Mouse (Mus musculus): ENCODE measurements around the gene Dnajc9. TPM values are rescaled to one million over a fixed set of nuclear protein-coding genes. Genes with fewer than 3 reads are reported as not detected.

Dnajc9 gene
- polyA plus RNA-seq, 1 experiment from 2014 or later: 119 TPM

DNA sequence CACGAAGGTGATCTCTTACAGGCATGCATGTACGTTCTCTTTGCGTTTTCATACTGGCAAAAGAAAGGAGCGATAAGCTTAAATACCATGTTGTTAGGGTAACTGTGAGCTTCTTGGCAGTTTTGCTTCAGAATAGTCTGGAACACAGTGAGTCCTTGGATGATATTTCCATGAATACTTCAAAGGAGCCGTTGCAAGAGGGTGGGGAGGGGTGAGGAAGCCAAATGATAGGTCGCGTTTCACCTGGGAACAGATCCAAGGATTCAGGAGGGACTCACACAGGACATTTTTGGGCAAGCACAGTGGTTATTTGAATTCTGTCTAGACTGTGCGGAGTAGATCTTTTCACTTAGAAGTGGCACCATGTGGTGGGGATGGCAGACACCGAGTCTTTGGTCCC is 8.5 kb upstream of the Dnajc9 start:
- H3K27ac ChIP-seq (ENCODE audit: low read length): no peak overlapping the region
- no peak for ATAC-seq
- no peak overlapping the region for H3K4me2 ChIP-seq (ENCODE audit: low read depth, low read length)
- no peak overlapping the region for H3K9ac ChIP-seq (ENCODE audit: low read depth, low read length)
- 85% methylated on average over 9 of the region's 9 CpGs for WGBS
- H3K4me1 ChIP-seq (ENCODE audit: control insufficient read depth, insufficient read depth, low read length): peaks cover 5% of the 10 kb centered on the region; the same call in 1 of the 2 replicates
- H3K9me3 ChIP-seq (ENCODE audit: control insufficient read depth, low read length): no peaks in the 10 kb centered on the region
- H3K27me3 ChIP-seq (replicated peaks; ENCODE audit: control insufficient read depth, insufficient read depth, low read length): no peaks in the 10 kb centered on the region
- H3K4me3 ChIP-seq (ENCODE audit: low read length): no peak overlapping the region
- H3K36me3 ChIP-seq (ENCODE audit: control insufficient read depth, insufficient read depth, low read length): no peaks in the 10 kb centered on the region

DNA sequence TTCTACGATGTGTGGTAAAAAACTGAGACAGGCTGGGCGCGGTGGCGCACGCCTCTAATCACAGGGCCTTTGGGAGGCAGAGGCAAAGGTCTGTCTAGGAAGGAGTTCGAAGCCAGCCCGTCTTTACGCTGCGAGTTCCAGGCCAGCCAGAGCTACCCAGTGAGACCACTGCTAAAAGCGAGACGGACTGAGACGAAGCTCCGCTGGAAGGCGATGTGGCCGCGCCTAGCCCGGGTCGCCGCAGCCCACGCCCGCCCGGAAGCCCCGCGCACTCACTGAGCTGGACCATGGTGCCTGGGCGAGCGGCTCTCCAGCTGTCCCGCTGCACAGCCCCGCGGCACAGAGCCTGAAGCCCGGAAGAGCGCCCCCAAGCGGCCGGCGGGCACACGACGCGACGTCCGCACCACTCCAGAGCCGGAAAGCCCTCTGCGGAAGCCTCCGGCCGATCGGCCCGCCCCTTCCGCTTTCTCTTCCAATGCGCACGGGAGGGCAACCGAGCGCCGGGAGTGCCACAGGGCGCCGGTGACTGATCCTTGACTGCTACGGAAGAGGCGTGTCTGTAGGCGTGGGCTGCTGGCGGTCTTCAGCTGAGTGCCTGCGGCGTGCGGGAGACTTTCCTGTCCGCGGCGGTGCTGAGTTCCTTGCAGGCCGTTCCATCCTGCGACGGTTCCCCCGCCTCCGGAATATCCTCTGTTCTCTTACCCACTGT is 4.6 kb upstream of the Dnajc9 start, which contains the start of gene Mrps16:
Gene Mrps16 (minus strand): TSS at position 430 of the 709 bp plus-strand sequence.
- H3K27me3 ChIP-seq (replicated peaks; ENCODE audit: control insufficient read depth, insufficient read depth, low read length): no peaks in the 10 kb centered on the region
- H3K4me2 ChIP-seq (ENCODE audit: low read depth, low read length): peak within 1 kb of the TSS; percentile 69
- no peaks in the 10 kb centered on the region for H3K36me3 ChIP-seq (ENCODE audit: control insufficient read depth, insufficient read depth, low read length)
- under 1% methylated on average over 68 of the region's 68 CpGs for WGBS
- peak within 1 kb of the TSS; percentile 81 for H3K4me3 ChIP-seq (ENCODE audit: low read length)
- H3K27ac ChIP-seq (ENCODE audit: low read length): peak within 1 kb of the TSS; percentile 87
- H3K9me3 ChIP-seq (ENCODE audit: control insufficient read depth, low read length): no peaks in the 10 kb centered on the region
- ATAC-seq: peak; percentile 95
- H3K4me1 ChIP-seq (ENCODE audit: control insufficient read depth, insufficient read depth, low read length): peaks cover 11% of the 10 kb centered on the region
- peak within 1 kb of the TSS; percentile 94 for H3K9ac ChIP-seq (ENCODE audit: low read depth, low read length)

DNA sequence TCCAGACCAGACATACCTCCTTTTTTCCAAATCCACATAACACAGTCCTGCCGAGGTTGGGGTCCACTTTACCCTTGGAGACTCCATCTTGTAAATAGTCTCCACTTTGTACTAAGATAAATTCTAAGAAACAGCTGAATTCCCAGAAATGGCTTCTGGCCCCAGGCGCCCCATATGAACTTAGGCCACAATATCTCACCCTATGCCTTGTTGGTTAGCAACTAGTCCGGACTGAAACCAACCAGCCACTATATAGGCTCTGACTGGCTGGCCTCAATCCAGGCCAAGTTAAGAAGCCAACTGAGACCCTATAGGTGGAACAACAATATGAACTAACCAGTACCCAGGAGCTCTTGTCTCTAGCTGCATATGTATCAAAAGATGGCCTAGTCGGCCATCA is 3.6 kb upstream of the Dnajc9 start:
- 85% methylated on average over 3 of the region's 4 CpGs for WGBS
- Histone ChIP-seq H3K4me1 (ENCODE audit: control insufficient read depth, insufficient read depth, low read length) (peaks cover 17% of the 10 kb centered on the region), H3K27ac (ENCODE audit: low read length) (no peak overlapping the region), H3K9ac (ENCODE audit: low read depth, low read length) (no peak overlapping the region), H3K27me3 (replicated peaks; ENCODE audit: control insufficient read depth, insufficient read depth, low read length) (no peaks in the 10 kb centered on the region), H3K4me3 (ENCODE audit: low read length) (no peak overlapping the region), H3K9me3 (ENCODE audit: control insufficient read depth, low read length) (no peaks in the 10 kb centered on the region), H3K36me3 (ENCODE audit: control insufficient read depth, insufficient read depth, low read length) (no peaks in the 10 kb centered on the region), H3K4me2 (ENCODE audit: low read depth, low read length) (peak overlapping the region; percentile 63; the same call in 1 of the 2 replicates)
- no peak for ATAC-seq

DNA sequence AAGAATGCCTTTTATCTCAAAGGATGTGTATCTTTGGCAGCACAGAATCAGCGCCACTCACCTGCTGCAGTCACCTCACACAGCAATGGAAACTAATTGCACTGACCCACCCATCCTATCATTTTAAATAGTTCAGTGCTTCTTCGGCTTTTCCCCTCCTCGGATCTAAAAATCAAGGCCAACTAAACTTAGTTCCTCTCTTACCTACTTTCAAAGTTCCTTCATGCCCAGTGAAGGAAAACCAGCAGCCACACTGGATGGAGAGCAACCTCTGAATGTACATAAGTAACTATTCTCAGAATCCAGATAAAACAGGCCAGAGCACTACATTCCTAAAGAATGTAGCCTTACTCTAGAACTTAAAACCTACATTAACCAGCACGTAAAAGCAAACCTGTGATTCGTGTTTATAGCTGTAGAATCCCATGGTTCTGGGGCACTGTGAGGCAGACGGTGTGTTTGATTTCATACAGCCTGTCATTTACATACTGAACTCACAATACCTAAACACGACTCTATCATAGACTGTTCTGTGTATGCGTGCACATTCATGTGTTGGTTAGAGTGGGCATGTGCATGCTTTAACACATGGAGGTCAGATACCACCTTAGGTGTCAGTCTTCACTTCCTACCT is 853 bp upstream of the Dnajc9 start:
- Histone ChIP-seq H3K4me2 (ENCODE audit: low read depth, low read length) (peak overlapping the region; percentile 60), H3K9ac (ENCODE audit: low read depth, low read length) (no peak overlapping the region), H3K27ac (ENCODE audit: low read length) (peak overlapping the region; percentile 81), H3K36me3 (ENCODE audit: control insufficient read depth, insufficient read depth, low read length) (no peaks in the 10 kb centered on the region), H3K4me1 (ENCODE audit: control insufficient read depth, insufficient read depth, low read length) (peaks cover 25% of the 10 kb centered on the region), H3K9me3 (ENCODE audit: control insufficient read depth, low read length) (no peaks in the 10 kb centered on the region), H3K4me3 (ENCODE audit: low read length) (peak overlapping the region; percentile 62), H3K27me3 (replicated peaks; ENCODE audit: control insufficient read depth, insufficient read depth, low read length) (no peaks in the 10 kb centered on the region)
- WGBS: 82% methylated on average over 8 of the region's 8 CpGs
- ATAC-seq: no peak

DNA sequence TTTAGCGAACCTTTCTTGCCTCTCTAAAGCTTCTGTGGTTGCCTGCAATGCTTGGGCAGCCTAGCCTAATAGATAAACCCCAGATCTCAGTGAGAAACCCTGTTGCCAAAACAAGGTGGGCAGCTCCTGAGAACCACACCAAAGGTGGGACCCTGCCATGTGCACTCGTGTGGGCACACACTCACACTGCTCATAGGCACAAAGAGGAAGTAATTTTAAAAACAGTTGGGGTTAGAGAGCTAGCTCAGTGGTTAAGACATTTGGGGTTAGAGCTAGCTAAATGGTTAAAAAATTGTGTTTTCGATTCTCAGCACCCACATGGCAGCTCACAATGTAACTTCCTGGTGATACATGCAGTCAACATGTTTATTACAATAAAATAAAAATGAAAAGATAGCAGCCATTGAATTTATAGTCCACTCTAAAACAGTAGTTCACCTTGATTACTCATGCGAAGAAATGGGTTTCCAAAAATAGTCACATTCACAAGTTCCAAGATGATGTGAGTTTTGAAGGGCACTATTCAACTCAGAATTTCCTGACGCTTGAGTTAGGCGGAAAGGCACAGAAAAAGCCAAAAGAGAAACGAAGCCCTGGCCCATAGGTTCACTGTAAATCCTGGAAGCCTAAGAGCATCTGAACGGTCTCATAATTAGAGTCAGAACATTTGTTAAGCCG is 8.8 kb downstream of the Dnajc9 start:
- Histone ChIP-seq H3K27me3 (replicated peaks; ENCODE audit: control insufficient read depth, insufficient read depth, low read length) (no peaks in the 10 kb centered on the region), H3K4me3 (ENCODE audit: low read length) (no peak overlapping the region), H3K9me3 (ENCODE audit: control insufficient read depth, low read length) (no peaks in the 10 kb centered on the region), H3K27ac (ENCODE audit: low read length) (no peak overlapping the region), H3K9ac (ENCODE audit: low read depth, low read length) (no peak overlapping the region), H3K4me1 (ENCODE audit: control insufficient read depth, insufficient read depth, low read length) (0 out of 2 replicates have a peak, but pooled peaks cover 5% of the 10 kb centered on the region), H3K4me2 (ENCODE audit: low read depth, low read length) (no peak overlapping the region), H3K36me3 (ENCODE audit: control insufficient read depth, insufficient read depth, low read length) (0 out of 2 replicates have a peak, but pooled peaks cover 4% of the 10 kb centered on the region)
- no peak for ATAC-seq
- WGBS: 90% methylated on average over 9 of the region's 9 CpGs

DNA sequence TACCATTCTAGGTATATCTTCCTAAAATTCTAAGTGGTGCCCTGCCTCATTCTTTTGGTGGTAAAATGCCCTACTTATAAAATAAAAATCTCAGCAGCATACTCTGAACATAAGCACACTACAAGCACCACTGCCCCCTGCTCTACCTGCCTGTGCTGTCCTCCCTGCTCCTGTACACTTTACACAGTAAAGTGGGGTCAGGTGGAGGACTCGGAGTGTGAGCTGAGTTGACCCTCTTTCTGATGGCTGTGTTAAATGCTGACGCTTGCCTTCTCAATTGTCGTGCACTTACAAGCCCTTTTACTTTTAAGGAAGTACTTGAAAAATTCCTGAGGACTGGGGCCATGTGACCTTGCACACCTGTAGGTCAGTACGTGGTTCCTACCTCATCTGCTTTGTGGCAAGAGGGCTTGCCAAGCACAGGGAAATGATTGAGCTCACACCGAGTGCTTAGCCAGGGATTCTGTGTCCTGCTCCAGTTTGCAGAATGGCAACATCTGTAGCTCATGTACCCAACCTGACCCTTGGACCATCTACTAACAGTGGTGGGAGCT is 9.5 kb downstream of the Dnajc9 start:
- 74% methylated on average over 5 of the region's 5 CpGs for WGBS
- no peak overlapping the region for H3K9ac ChIP-seq (ENCODE audit: low read depth, low read length)
- no peak overlapping the region for H3K27ac ChIP-seq (ENCODE audit: low read length)
- no peaks in the 10 kb centered on the region for H3K9me3 ChIP-seq (ENCODE audit: control insufficient read depth, low read length)
- H3K27me3 ChIP-seq (replicated peaks; ENCODE audit: control insufficient read depth, insufficient read depth, low read length): no peaks in the 10 kb centered on the region
- H3K36me3 ChIP-seq (ENCODE audit: control insufficient read depth, insufficient read depth, low read length): 0 out of 2 replicates have a peak, but pooled peaks cover 4% of the 10 kb centered on the region
- no peak overlapping the region for H3K4me2 ChIP-seq (ENCODE audit: low read depth, low read length)
- ATAC-seq: peak; percentile 41; the same call in 1 of the 2 replicates
- no peak overlapping the region for H3K4me3 ChIP-seq (ENCODE audit: low read length)
- 0 out of 2 replicates have a peak, but pooled peaks cover 5% of the 10 kb centered on the region for H3K4me1 ChIP-seq (ENCODE audit: control insufficient read depth, insufficient read depth, low read length)

DNA sequence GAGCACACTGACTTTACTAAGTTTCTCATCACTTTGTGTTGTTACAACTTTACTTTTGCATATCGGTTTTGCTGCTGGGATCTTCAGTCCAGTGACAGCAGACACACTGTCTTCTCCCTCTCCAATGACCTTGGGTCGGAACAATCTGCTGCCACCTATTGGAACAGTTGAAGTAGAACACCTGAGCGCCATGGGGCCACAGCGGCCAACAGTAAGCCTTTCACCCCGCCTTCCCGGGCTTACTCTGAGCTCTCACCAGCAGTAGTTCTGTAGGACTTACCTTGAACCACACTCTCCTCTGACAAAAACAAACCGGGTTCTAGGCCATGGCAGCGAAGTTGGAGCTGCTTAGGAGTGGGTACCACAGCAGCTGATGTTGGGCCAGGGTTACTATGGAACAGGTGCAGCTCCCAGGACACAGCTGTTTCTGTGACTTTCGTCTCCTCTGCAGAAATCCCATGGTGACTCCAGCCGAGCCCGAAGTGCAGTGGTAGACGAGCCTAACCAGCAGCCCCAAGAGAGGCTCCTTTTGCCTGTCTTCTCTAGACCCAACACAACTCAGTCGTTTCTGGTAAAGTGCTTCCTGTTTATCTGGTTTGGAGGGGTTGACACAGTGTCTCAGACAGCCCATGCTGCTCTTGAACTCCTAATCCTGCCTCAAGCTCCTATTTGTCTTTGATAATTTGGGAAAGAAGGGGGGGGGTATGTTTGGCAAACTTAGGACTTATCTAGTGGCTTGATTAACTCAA is 10.2 kb downstream of the Dnajc9 start:
- Histone ChIP-seq H3K4me2 (ENCODE audit: low read depth, low read length) (no peak overlapping the region), H3K4me3 (ENCODE audit: low read length) (no peak overlapping the region), H3K27me3 (replicated peaks; ENCODE audit: control insufficient read depth, insufficient read depth, low read length) (no peaks in the 10 kb centered on the region), H3K27ac (ENCODE audit: low read length) (no peak overlapping the region; the same call in 1 of the 2 replicates), H3K9ac (ENCODE audit: low read depth, low read length) (no peak overlapping the region), H3K36me3 (ENCODE audit: control insufficient read depth, insufficient read depth, low read length) (0 out of 2 replicates have a peak, but pooled peaks cover 4% of the 10 kb centered on the region), H3K9me3 (ENCODE audit: control insufficient read depth, low read length) (no peaks in the 10 kb centered on the region), H3K4me1 (ENCODE audit: control insufficient read depth, insufficient read depth, low read length) (0 out of 2 replicates have a peak, but pooled peaks cover 5% of the 10 kb centered on the region)
- peak; percentile 84 for ATAC-seq
- 37% methylated on average over 13 of the region's 13 CpGs for WGBS

DNA sequence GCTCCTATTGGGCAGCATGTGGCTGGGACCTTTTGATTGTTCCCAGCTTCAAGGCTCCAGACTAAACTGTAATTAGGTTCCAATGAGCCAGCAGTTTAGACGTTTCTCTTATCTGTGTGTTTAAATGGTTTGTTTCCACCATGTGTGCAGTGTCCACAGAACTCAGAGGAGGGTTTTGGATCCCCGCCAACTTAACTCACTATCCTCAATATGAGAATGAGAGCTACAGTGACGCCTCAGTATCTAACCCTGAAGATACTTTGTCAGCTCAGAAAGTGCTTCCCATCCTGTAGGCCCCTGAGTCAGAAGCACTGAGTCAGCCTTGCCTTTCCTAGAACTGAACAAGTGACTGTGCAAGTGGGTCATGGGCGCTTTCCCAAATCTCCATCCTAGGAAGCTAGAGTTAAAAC is 11.6 kb downstream of the Dnajc9 start:
- no peaks in the 10 kb centered on the region for H3K27me3 ChIP-seq (replicated peaks; ENCODE audit: control insufficient read depth, insufficient read depth, low read length)
- H3K4me2 ChIP-seq (ENCODE audit: low read depth, low read length): no peak overlapping the region
- no peak overlapping the region for H3K4me3 ChIP-seq (ENCODE audit: low read length)
- no peak overlapping the region for H3K27ac ChIP-seq (ENCODE audit: low read length)
- H3K9ac ChIP-seq (ENCODE audit: low read depth, low read length): no peak overlapping the region
- WGBS: 57% methylated on average over 4 of the region's 4 CpGs
- H3K9me3 ChIP-seq (ENCODE audit: control insufficient read depth, low read length): no peaks in the 10 kb centered on the region
- no peaks in the 10 kb centered on the region for H3K36me3 ChIP-seq (ENCODE audit: control insufficient read depth, insufficient read depth, low read length)
- no peak for ATAC-seq
- H3K4me1 ChIP-seq (ENCODE audit: control insufficient read depth, insufficient read depth, low read length): 0 out of 2 replicates have a peak, but pooled peaks cover 5% of the 10 kb centered on the region
